Mouse (Mus musculus) midbrain, postnatal 0 days (tissue): ENCODE measurements around the gene Rbfox2. TPM values are rescaled to one million over a fixed set of nuclear protein-coding genes. Genes with fewer than 3 reads are reported as not detected.

Experiments
- ATAC-seq: fragments of 200-750 bp; cut with Nextera tagmentation; 2 replicates; pipeline ENCODE4 v1.8.0; 2017; ENCODE audit warnings: moderate number of reproducible peaks, mild to moderate bottlenecking, moderate TSS enrichment, moderate library complexity; ENCODE audit not compliant: low FRiP score
- DNase-seq: peaks from one replicate; pipeline ENCODE4 v3.0.0-alpha.2; 2015; ENCODE audit warnings: low spot score
- H3K27ac ChIP-seq: fragments of 300-500 bp; sonication (generic); 2 replicates; pipeline ENCODE4 v1.5.1; 2014; ENCODE audit warnings: low read depth, mild to moderate bottlenecking, low read length, mixed read lengths
- H3K27me3 ChIP-seq: fragments of 300-500 bp; sonication (generic); 2 replicates; pipeline ENCODE4 v1.6.1; 2014; ENCODE audit warnings: low read length, control low read depth, mixed read lengths; ENCODE audit not compliant: insufficient read depth
- H3K36me3 ChIP-seq: fragments of 300-500 bp; sonication (generic); 2 replicates; pipeline ENCODE4 v1.6.1; 2014; ENCODE audit warnings: low read length, control low read depth, mixed read lengths; ENCODE audit not compliant: insufficient read depth
- H3K4me1 ChIP-seq: fragments of 300-500 bp; sonication (generic); 2 replicates; pipeline ENCODE4 v1.6.1; 2014; ENCODE audit warnings: mild to moderate bottlenecking, control low read depth, antibody characterized with exemption, low read length, mixed read lengths; ENCODE audit not compliant: insufficient read depth
- H3K4me2 ChIP-seq: fragments of 300-500 bp; sonication (generic); 2 replicates; pipeline ENCODE4 v1.6.1; 2014; ENCODE audit warnings: low read depth, mild to moderate bottlenecking, low read length, mixed read lengths; ENCODE audit not compliant: poor library complexity, severe bottlenecking
- H3K4me3 ChIP-seq: fragments of 300-500 bp; sonication (generic); 2 replicates; pipeline ENCODE4 v1.5.1; 2014; ENCODE audit warnings: low read depth, mild to moderate bottlenecking, low read length, moderate library complexity
- H3K9ac ChIP-seq: fragments of 300-500 bp; sonication (generic); replicated peaks from 2 replicates; pipeline ENCODE4 v1.6.1; 2014; ENCODE audit warnings: mild to moderate bottlenecking, low read length, moderate library complexity, mixed read lengths; ENCODE audit not compliant: poor library complexity, severe bottlenecking
- H3K9me3 ChIP-seq: fragments of 300-500 bp; sonication (generic); 2 replicates; pipeline ENCODE4 v1.6.1; 2016; ENCODE audit warnings: low read length, control low read depth
- CTCF ChIP-seq: IDR thresholded peaks from 2 replicates; pipeline ENCODE4 v1.5.1; 2016; ENCODE audit warnings: antibody characterized with exemption, mild to moderate bottlenecking
- WGBS: fragments of 180-500 bp; shearing (Covaris S2); extraction: QIAGEN DNeasy Blood & Tissue Kit; methylation state at CpG from one replicate; pipeline ENCODE4 v1.1.7; 2014; 5-methylcytosine and 5-hydroxymethylcytosine counted together
- polyA plus RNA-seq: library from polyadenylated mRNA; unstranded; fragments of >200 nt; fragmentation: Nextera tagmentation; extraction: Ambion mirVana; gene quantifications from 2 replicates; pipeline ENCODE4 v1.2.1, GENCODE M21; 2015
- total RNA-seq: library from RNA; depleted of rRNA; stranded (reverse); fragments of >200 nt; gene quantifications from 2 replicates; pipeline ENCODE4 v1.2.3, GENCODE M21; 2014

Rbfox2 gene
- total and polyA plus RNA-seq, 2 experiments from 2014 or later = 96.6 to 360 TPM

GRCm38 (mm10) chr15:77342962-77343526 lies 36.2 kb upstream of the Rbfox2 start:
- ATAC-seq = no peak
- peaks cover 8% of the 10 kb centered on the region for H3K4me1 ChIP-seq
- H3K9ac ChIP-seq = peak overlapping the region; percentile 33; the same call in 1 of the 2 replicates
- no peak for TF ChIP-seq CTCF
- no peaks in the 10 kb centered on the region for H3K27me3 ChIP-seq
- H3K9me3 ChIP-seq = no peaks in the 10 kb centered on the region
- H3K36me3 ChIP-seq = no peaks in the 10 kb centered on the region
- DNase-seq = no peak
- H3K27ac ChIP-seq = no peak overlapping the region; the same call in 1 of the 2 replicates
- H3K4me3 ChIP-seq = peak overlapping the region; percentile 9; the same call in 1 of the 2 replicates
- H3K4me2 ChIP-seq = peak overlapping the region; percentile 41
- 29% methylated on average over 18 of the region's 18 CpGs for WGBS

- H3K4me3 ChIP-seq = no peak overlapping the region
- H3K4me1 ChIP-seq = peaks cover 8% of the 10 kb centered on the region
- no peaks in the 10 kb centered on the region for H3K36me3 ChIP-seq
- H3K9ac ChIP-seq = no peak overlapping the region
- H3K27ac ChIP-seq = no peak overlapping the region
- H3K4me2 ChIP-seq = no peak overlapping the region
- 93% methylated on average over 6 of the region's 6 CpGs for WGBS
- no peaks in the 10 kb centered on the region for H3K27me3 ChIP-seq
- no peaks in the 10 kb centered on the region for H3K9me3 ChIP-seq
- ATAC-seq (no peak), DNase-seq (no peak)
- no peak for TF ChIP-seq CTCF
Observed at GRCm38 (mm10) chr15:77342005-77342404, 35.2 kb upstream of the Rbfox2 start.

DNA sequence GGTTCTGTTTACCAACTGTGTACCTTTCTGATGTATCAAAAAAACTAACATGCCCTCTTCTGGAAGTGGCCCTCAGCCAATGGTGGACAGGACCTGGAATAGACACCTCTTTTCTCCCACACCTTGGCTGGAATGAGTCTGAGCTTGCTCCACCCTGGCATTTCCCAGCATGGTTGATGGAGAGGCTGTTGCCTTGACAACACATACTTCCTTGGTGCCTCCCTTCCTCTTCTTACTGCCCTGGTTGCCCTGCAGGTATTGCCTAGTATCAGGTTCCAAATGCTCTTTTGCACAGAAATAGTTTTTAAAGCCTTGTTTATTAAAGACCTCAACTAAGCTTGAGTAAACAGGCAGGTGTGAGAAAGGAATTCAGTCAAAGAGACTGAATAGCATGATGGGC lies 33.8 kb upstream of the Rbfox2 start:
- Histone ChIP-seq H3K9me3 (no peaks in the 10 kb centered on the region), H3K9ac (no peak overlapping the region), H3K4me3 (no peak overlapping the region), H3K27ac (no peak overlapping the region), H3K4me1 (peaks cover 12% of the 10 kb centered on the region), H3K27me3 (no peaks in the 10 kb centered on the region), H3K36me3 (no peaks in the 10 kb centered on the region), H3K4me2 (no peak overlapping the region)
- no peak for DNase-seq
- no peak for TF ChIP-seq CTCF
- ATAC-seq = no peak

DNA sequence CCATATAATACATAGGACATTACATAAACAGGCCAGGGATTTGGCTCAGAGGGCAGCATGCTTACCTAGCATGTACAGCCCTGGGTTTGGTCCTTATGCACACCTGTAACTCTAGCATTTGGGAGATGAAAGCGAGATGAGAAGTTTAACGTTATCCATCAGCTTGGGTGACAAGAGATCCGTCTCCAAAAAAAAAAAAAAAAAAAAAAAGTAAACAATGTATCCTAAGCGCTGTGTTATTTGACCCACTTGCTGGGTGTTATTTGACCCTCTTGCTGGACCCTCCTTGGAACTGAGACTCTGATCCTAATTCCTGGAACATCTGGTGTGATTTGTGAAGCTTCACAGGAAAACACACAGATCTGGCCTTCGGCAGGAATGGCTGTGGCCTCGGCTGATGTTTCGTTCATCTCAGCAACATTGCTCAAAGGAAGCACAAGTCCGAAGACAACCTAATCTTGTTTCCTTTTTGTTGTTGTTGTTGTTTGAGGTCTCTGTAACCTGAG lies 32.2 kb upstream of the Rbfox2 start:
- DNase-seq (no peak), ATAC-seq (no peak)
- WGBS = 78% methylated on average over 8 of the region's 8 CpGs
- no peak for TF ChIP-seq CTCF
- H3K9ac ChIP-seq = no peak overlapping the region
- no peak overlapping the region for H3K27ac ChIP-seq
- H3K4me2 ChIP-seq = no peak overlapping the region
- H3K4me3 ChIP-seq = no peak overlapping the region
- H3K4me1 ChIP-seq = peaks cover 12% of the 10 kb centered on the region
- H3K9me3 ChIP-seq = no peaks in the 10 kb centered on the region
- H3K36me3 ChIP-seq = no peaks in the 10 kb centered on the region
- no peaks in the 10 kb centered on the region for H3K27me3 ChIP-seq

- Histone ChIP-seq H3K4me2 (no peak overlapping the region), H3K4me3 (no peak overlapping the region), H3K4me1 (peaks cover 11% of the 10 kb centered on the region), H3K9me3 (no peaks in the 10 kb centered on the region), H3K36me3 (no peaks in the 10 kb centered on the region), H3K27me3 (no peaks in the 10 kb centered on the region), H3K27ac (no peak overlapping the region), H3K9ac (no peak overlapping the region)
- DNase-seq (no peak), ATAC-seq (no peak)
- 79% methylated on average over 7 of the region's 7 CpGs for WGBS
- no peak for TF ChIP-seq CTCF
Observed at GRCm38 (mm10) chr15:77338451-77338850, 31.6 kb upstream of the Rbfox2 start.

- Histone ChIP-seq H3K4me1 (peaks cover 5% of the 10 kb centered on the region), H3K36me3 (no peaks in the 10 kb centered on the region), H3K27me3 (no peaks in the 10 kb centered on the region), H3K4me2 (no peak overlapping the region), H3K9me3 (no peaks in the 10 kb centered on the region), H3K4me3 (no peak overlapping the region), H3K9ac (no peak overlapping the region), H3K27ac (no peak overlapping the region)
- DNase-seq = no peak
- WGBS = 61% methylated on average over 3 of the region's 3 CpGs
- TF ChIP-seq CTCF = peak; percentile 51
- no peak for ATAC-seq
Observed at GRCm38 (mm10) chr15:77337926-77338325, 31.1 kb upstream of the Rbfox2 start.
